Comparison of ENCODE assay signal across 17 mouse cellular contexts in the genomic region with DNA sequence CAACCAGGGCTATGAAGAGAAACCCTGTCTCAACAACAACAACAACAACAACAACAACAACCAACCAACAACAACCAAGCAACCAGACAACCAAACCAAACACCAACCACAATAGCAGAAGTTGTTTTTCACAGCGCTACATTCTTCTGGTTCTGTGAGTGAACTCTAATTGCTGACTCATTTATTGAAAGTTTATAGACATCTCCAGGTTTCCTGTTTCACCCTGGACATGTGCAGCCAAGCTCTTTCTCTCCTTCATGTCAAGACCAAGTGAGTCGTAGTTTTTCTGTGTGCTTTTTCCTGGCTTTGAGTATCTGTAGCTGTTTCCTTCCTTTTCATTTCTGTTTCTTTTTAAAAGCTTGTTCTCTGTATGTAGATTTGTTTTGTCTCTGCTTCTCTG.
DNase-seq lines count a peak whose midpoint lies in the region; ATAC-seq and TF ChIP-seq lines count a peak whose summit lies in the region.
"Had no signal": no experiment of that assay in that cellular context is flagged by ENCODE, and none has a peak within 500 bp of the region (broad histone marks: within the 10 kb centered on the region; RNA-seq: fewer than 3 reads in every experiment).

No protein-coding gene starts in this region.

- no peaks in the 10 kb centered on the region for H3K79me2 ChIP-seq in CH12.LX (replicated peaks; ENCODE audit: control insufficient read depth, extremely low read depth, insufficient read depth, poor library complexity, severe bottlenecking)

- H3K36me3 ChIP-seq in kidney, embryonic 16.5 days (ENCODE audit: insufficient read depth, low read length), result no peaks in the 10 kb centered on the region
- H3K36me3 ChIP-seq in CH12.LX (replicated peaks in 1 of 2; ENCODE audit: control insufficient read depth in 1 of 2, insufficient read depth in 1 of 2, low read length in 1 of 2), result no peaks in the 10 kb centered on the region
- H3K36me3 ChIP-seq in splenic B cell, adult 2 months (ENCODE audit: control insufficient read depth, insufficient read depth, low read length, poor library complexity, severe bottlenecking), result no peaks in the 10 kb centered on the region
- no peaks in the 10 kb centered on the region for H3K36me3 ChIP-seq in forebrain, embryonic 12.5 days (replicated peaks)
- H3K36me3 ChIP-seq: heart, embryonic 13.5 days; hindbrain, embryonic 10.5 days; midbrain, embryonic 15.5 days; neural tube, embryonic 13.5 days had no signal

- no peak overlapping the region for H3K9ac ChIP-seq in kidney, embryonic 16.5 days (replicated peaks; ENCODE audit: low read length)
- H3K9ac ChIP-seq in CH12.LX (ENCODE audit: insufficient read depth, low read depth), result 0 out of 2 replicates have a peak overlapping the region, but pooled peaks have one; percentile 14
- no peak overlapping the region for H3K9ac ChIP-seq in forebrain, embryonic 12.5 days
- H3K9ac ChIP-seq: forebrain, postnatal 0 days; heart, embryonic 13.5 days; midbrain, embryonic 15.5 days; neural tube, embryonic 13.5 days had no signal

- H3K4me3 ChIP-seq in kidney, embryonic 16.5 days (ENCODE audit: low read length), result no peak overlapping the region
- no peak overlapping the region for H3K4me3 ChIP-seq in CH12.LX (replicated peaks in 1 of 3; ENCODE audit: low read depth in 2 of 3, low read length in 2 of 3, poor library complexity in 1 of 3)
- H3K4me3 ChIP-seq in forebrain, embryonic 12.5 days (replicated peaks), result no peak overlapping the region
- H3K4me3 ChIP-seq: erythroblast, embryonic 14.5 days; heart, embryonic 13.5 days; hindbrain, embryonic 10.5 days; midbrain, embryonic 15.5 days; neural tube, embryonic 13.5 days had no signal

- TF ChIP-seq RAD21 in CH12.LX (IDR thresholded peaks at IDR 0.05; ENCODE audit: low read depth, low read length), result no peak

- TF ChIP-seq CTCF in CH12.LX (conservative IDR thresholded peaks at IDR 0.05 in 1 of 2, IDR thresholded peaks at IDR 0.05 in 1 of 2; ENCODE audit: low read depth in 2 of 2, low read length in 2 of 2), result no peak

- dilution Hi-C loops in CH12.LX (cut with MboI; ENCODE audit: extremely low pct_ligation_motif_present, extremely low pct_unique_long_range_greater_than_20kb, low sequenced_read_pairs), result no loop called here

- no peaks in the 10 kb centered on the region for H3K9me3 ChIP-seq in kidney, embryonic 16.5 days (ENCODE audit: low read length)
- H3K9me3 ChIP-seq in CH12.LX (replicated peaks; ENCODE audit: low read length), result no peaks in the 10 kb centered on the region
- no peaks in the 10 kb centered on the region for H3K9me3 ChIP-seq in forebrain, embryonic 12.5 days
- H3K9me3 ChIP-seq: heart, embryonic 13.5 days; hindbrain, embryonic 10.5 days; midbrain, embryonic 15.5 days; neural tube, embryonic 13.5 days had no signal

- WGBS in kidney, embryonic 16.5 days, result 63% methylated on average over 2 of the region's 2 CpGs
- 88% methylated on average over 2 of the region's 2 CpGs for WGBS in forebrain, embryonic 12.5 days

- in situ Hi-C loops in CH12.LX (cut with MboI; ENCODE audit: low pct_ligation_motif_present, low pct_unique_long_range_greater_than_20kb, low sequenced_read_pairs), result no loop called here

- ATAC-seq in kidney, embryonic 16.5 days (ENCODE audit: low FRiP score, low TSS enrichment), result no peak
- ATAC-seq in granulocyte monocyte progenitor cell, adult 5-6 weeks (replicated peaks; ENCODE audit: poor library complexity, severe bottlenecking), result peak; percentile 71
- ATAC-seq in forebrain, embryonic 12.5 days (ENCODE audit: low FRiP score), result no peak
- ATAC-seq: forebrain, postnatal 0 days; midbrain, embryonic 15.5 days had no signal

- H3K4me1 ChIP-seq in kidney, embryonic 16.5 days (ENCODE audit: insufficient read depth, low read length), result peaks cover 15% of the 10 kb centered on the region
- H3K4me1 ChIP-seq in CH12.LX (ENCODE audit: control insufficient read depth in 1 of 2, insufficient read depth in 2 of 2), result peaks cover 4 to 27% of the 10 kb centered on the region in 2 experiments; a peak in 2 of 4 replicates
- H3K4me1 ChIP-seq in forebrain, embryonic 12.5 days, result no peaks in the 10 kb centered on the region
- H3K4me1 ChIP-seq: hindbrain, embryonic 10.5 days; midbrain, embryonic 15.5 days had no signal

- H3K4me2 ChIP-seq in kidney, embryonic 16.5 days (replicated peaks; ENCODE audit: low read depth, low read length), result no peak overlapping the region
- peak overlapping the region; percentile 27; the same call in 1 of the 2 replicates for H3K4me2 ChIP-seq in CH12.LX (ENCODE audit: insufficient read depth, low read depth, poor library complexity, severe bottlenecking)
- H3K4me2 ChIP-seq in forebrain, embryonic 12.5 days, result no peak overlapping the region
- H3K4me2 ChIP-seq: heart, embryonic 13.5 days; midbrain, embryonic 15.5 days; neural tube, embryonic 13.5 days had no signal

- no peak for TF ChIP-seq POLR2A in CH12.LX (IDR thresholded peaks at IDR 0.05; ENCODE audit: low read depth, low read length)

- no peak for DNase-seq in kidney, adult 8-10 months
- peak; percentile 33 for DNase-seq in CH12.LX (ENCODE audit: extremely low read depth)
- peak; percentile 13 for DNase-seq in splenic B cell, adult 2 months (ENCODE audit: low read depth, low spot score)
- DNase-seq in adrenal gland, postnatal 4 days (ENCODE audit: low spot score in 2 of 2), result no peak
- DNase-seq: cerebellum, adult 18-20 months; forebrain, postnatal 0 days; gastrocnemius, postnatal 25 days; lung, postnatal 4 days; right cerebral cortex, adult 18-20 months had no signal

- H3K27ac ChIP-seq in kidney, embryonic 16.5 days (ENCODE audit: low read length), result peak overlapping the region; percentile 92
- H3K27ac ChIP-seq in CH12.LX (ENCODE audit: insufficient read depth, low read depth), result no peak overlapping the region
- H3K27ac ChIP-seq in forebrain, embryonic 12.5 days, result no peak overlapping the region
- H3K27ac ChIP-seq: heart, embryonic 13.5 days; hindbrain, embryonic 10.5 days; midbrain, embryonic 15.5 days; neural tube, embryonic 13.5 days had no signal

- H3K27me3 ChIP-seq in kidney, embryonic 16.5 days (ENCODE audit: insufficient read depth, low read length), result no peaks in the 10 kb centered on the region
- H3K27me3 ChIP-seq in CH12.LX (replicated peaks), result no peaks in the 10 kb centered on the region
- no peaks in the 10 kb centered on the region for H3K27me3 ChIP-seq in splenic B cell, adult 2 months (ENCODE audit: control insufficient read depth, insufficient read depth, low read length, poor library complexity, severe bottlenecking)
- no peaks in the 10 kb centered on the region for H3K27me3 ChIP-seq in forebrain, embryonic 12.5 days
- H3K27me3 ChIP-seq: heart, embryonic 13.5 days; midbrain, embryonic 15.5 days; neural tube, embryonic 13.5 days had no signal

- peak; percentile 38; the same call in 1 of the 2 replicates for TF ChIP-seq EP300 in CH12.LX (IDR thresholded peaks at IDR 0.05; ENCODE audit: low read length)

TF ChIP-seq in CH12.LX, 34 proteins besides CTCF, POLR2A, EP300 and RAD21:
- TF ChIP-seq ZMIZ1 (IDR thresholded peaks at IDR 0.05; ENCODE audit: low read depth, low read length) (no peak), NELFE (IDR thresholded peaks at IDR 0.05; ENCODE audit: low read depth, low read length) (no peak), USF1 (IDR thresholded peaks at IDR 0.05; ENCODE audit: low read depth, low read length) (no peak), BHLHE40 (IDR thresholded peaks at IDR 0.05; ENCODE audit: low read depth, low read length) (peak; percentile 42; the same call in 1 of the 2 replicates), MEF2A (IDR thresholded peaks at IDR 0.05; ENCODE audit: borderline replicate concordance, low read depth, low read length) (no peak), ELF1 (IDR thresholded peaks at IDR 0.05; ENCODE audit: low read depth, low read length) (no peak), JUND (conservative IDR thresholded peaks at IDR 0.05; ENCODE audit: low read depth, low read length) (peak; percentile 56), IRF4 (IDR thresholded peaks at IDR 0.05; ENCODE audit: low read depth, low read length) (peak; percentile 45; the same call in 1 of the 2 replicates), MYC (IDR thresholded peaks at IDR 0.05; ENCODE audit: low read depth, low read length) (no peak), TBP (conservative IDR thresholded peaks at IDR 0.05; ENCODE audit: low read depth, low read length) (no peak), MAX (IDR thresholded peaks at IDR 0.05; ENCODE audit: low read length) (no peak), ZNF384 (IDR thresholded peaks at IDR 0.05; ENCODE audit: low read depth, low read length) (no peak), GABPA (IDR thresholded peaks at IDR 0.05; ENCODE audit: insufficient replicate concordance, low read depth, low read length) (no peak)

Comparison
In these comparisons a context has a peak if more than half of its experiments do, and no peak if none do; other contexts are left out.
1. DNase-seq: peak in CH12.LX (single experiment) and splenic B cell, adult 2 months (single experiment); none in kidney, adult 8-10 months (0 of 2) and adrenal gland, postnatal 4 days (0 of 2).